Mouse (Mus musculus): ENCODE measurements around the gene Zfp955a.
"Not testable (repeated sequence)": the region's sequence is repeated elsewhere in the genome, so short reads cannot be mapped to it uniquely, and the experiment has no call there.

Gene Zfp955a

DNA sequence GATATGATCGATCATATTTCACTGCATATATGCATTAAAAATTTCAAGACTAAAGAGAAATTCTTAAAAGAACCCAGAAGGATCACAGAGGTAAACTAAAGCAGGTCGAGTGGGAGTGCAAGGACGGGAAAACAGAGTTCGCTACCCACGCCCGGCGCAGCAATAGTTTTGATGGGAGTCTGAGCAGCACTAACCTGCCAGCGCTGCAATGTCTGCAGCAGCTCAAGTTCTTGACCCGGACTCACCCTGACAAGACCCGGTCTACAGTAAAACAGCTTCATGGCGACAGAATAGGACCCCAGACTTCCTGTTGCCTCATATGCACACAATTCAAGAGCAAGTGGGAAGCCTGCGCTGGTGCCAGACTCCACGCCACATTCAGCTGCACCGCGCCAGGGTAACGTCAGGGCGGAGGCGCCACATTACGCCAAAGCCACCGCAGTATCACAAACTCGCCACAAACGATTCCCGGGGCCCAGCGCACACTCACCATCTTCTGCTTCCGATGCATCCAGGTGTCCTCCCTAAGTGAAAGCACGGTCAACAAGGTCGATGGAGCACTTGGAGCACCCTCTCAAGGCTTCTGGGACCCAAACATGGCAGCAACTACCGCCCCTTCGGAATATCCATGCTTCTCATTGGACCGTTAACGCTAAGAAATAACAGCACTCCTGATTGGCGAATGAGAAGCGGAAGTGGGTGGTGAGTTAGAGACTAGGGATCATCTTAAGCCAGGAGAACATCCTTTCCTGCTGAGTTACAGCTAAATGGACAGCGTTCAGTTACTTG is at the start of gene Zfp955a:
Zfp955a (minus strand) TSS at position 616 of the 789 bp plus-strand sequence.
- DNase-seq (ENCODE audit: low spot score in 2 of 2), result not testable (repeated sequence)

DNA sequence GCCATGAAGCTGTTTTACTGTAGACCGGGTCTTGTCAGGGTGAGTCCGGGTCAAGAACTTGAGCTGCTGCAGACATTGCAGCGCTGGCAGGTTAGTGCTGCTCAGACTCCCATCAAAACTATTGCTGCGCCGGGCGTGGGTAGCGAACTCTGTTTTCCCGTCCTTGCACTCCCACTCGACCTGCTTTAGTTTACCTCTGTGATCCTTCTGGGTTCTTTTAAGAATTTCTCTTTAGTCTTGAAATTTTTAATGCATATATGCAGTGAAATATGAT is 34.9 kb upstream of the Zfp955a start:
- DNase-seq (ENCODE audit: low spot score in 2 of 2), result not testable (repeated sequence)

DNA sequence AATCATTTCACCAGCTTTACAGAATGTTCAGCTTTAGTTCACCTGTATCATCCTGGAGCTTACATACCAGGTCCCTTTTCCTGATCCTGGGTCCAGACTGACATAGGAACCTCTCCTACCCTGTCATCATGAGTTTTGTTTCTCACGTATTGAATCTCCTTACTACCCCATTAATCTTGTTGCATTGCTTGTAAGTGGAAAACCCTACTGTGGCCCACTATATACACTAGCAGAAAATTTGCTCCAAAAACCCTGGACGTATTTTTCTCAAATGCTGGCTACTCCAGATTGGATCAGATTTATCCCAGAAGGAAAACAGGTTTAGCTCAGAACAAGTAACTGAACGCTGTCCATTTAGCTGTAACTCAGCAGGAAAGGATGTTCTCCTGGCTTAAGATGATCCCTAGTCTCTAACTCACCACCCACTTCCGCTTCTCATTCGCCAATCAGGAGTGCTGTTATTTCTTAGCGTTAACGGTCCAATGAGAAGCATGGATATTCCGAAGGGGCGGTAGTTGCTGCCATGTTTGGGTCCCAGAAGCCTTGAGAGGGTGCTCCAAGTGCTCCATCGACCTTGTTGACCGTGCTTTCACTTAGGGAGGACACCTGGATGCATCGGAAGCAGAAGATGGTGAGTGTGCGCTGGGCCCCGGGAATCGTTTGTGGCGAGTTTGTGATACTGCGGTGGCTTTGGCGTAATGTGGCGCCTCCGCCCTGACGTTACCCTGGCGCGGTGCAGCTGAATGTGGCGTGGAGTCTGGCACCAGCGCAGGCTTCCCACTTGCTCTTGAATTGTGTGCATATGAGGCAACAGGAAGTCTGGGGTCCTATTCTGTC is 34.3 kb upstream of the Zfp955a start, which contains the start of gene Zfp955b:
Zfp955b (plus strand) TSS at position 506 of the 837 bp plus-strand sequence.
- not testable (repeated sequence) for DNase-seq (ENCODE audit: low spot score in 2 of 2)

DNA sequence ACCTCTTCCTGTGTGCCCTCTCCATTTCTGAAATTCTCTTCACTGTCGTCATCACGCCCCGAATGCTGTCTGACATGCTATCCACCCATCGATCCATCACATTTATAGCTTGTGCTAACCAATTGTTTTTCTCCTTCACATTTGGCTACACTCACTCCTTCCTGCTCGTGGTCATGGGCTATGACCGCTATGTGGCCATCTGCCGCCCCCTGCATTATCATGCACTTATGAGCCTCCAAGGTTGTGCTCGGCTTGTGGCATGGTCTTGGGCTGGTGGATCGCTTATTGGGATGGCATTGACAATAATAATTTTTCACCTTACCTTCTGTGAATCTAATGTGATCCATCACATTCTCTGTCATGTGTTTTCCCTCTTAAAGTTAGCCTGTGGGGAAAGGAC is 14.0 kb upstream of the Zfp955a start:
- DNase-seq (ENCODE audit: low spot score in 2 of 2), result no peak

DNA sequence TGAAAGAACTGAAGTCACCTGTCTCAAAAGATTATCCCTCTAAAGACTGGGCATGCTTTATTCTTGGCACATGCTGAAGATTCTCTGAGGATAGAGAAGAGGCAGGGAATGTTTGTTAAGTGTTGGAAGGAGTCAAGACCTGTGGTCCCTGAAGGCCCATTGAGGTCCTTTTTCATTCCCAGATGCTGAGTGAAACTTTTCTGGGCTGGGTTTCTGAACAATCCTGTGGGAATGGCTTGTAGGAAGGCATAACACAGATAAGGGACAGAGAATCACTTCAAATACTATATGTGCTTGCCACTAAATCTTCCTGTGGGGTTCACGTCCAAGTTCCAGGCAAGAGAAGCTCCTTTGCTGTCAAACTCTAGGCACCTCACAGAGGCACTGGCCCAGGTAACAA is 9.4 kb upstream of the Zfp955a start, which contains the start of gene Olfr63:
Olfr63 (plus strand) TSS at position 301 of the 400 bp plus-strand sequence.
- no peak for DNase-seq (ENCODE audit: low spot score in 2 of 2)

DNA sequence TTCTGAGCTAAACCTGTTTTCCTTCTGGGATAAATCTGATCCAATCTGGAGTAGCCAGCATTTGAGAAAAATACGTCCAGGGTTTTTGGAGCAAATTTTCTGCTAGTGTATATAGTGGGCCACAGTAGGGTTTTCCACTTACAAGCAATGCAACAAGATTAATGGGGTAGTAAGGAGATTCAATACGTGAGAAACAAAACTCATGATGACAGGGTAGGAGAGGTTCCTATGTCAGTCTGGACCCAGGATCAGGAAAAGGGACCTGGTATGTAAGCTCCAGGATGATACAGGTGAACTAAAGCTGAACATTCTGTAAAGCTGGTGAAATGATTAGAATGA is 343 bp upstream of the Zfp955a start:
- DNase-seq (ENCODE audit: low spot score in 2 of 2), result not testable (repeated sequence)

DNA sequence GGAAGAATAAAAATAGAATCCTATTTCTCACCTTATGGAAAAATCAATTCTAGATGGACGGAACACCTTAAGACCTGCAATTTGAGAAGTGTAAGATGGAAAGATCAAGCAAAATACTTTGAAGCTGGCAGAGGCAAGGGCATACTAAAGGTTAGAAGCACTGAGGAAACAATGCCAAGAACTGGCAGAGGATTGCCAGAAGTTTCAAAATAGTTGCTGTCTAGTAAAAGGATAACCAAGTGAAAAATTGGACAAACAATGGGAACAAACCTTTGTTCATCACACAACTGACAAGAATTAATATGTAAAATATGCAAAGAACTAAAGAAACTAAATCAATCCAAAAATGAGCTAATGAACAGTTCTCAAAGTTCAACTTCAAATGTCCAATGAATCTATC is 18.3 kb downstream of the Zfp955a start:
- not testable (repeated sequence) for DNase-seq (ENCODE audit: low spot score in 2 of 2)

DNA sequence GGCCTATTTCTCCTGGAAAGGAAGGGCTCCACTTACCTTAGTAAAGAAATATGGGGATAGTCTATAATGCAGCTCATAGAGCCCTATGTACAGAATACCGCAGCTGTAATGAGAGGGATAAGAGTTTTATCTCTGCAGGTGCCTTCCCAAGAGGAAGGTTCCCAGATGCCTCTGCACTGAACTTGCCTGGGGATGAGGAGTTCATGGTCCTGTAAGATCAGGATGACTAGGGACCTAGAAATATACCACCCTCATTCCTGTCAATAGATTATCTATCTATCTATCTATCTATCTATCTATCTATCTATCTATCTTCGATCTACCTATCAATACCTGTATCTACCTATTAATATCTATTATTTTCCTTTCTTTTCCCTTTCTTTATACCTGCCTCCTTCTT is 33.4 kb downstream of the Zfp955a start, which contains the start of gene Olfr1564:
Olfr1564 (minus strand) TSS at position 101 of the 400 bp plus-strand sequence.
- DNase-seq (ENCODE audit: low spot score in 2 of 2), result no peak

DNA sequence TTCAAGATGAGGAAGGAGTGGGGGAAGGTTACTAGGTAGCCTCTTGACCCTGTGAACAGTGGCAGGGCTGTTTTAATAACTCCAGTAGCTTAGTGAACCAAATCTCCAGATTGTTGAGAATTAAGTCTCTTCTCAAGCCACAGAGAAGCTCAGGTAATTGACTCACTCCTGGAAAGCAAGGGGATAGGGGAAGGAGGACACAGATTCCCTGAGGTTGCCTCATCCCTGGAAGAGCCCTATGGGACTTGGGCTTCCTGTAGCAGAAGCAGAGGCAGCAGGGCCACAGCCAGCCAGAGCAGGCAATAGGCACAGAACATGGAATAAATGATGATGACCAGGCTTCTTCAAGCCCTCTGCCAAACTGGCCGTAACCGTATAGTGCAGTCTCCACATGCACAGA is 63.9 kb downstream of the Zfp955a start, which contains the start of gene Olfr239:
Olfr239 (plus strand) TSS at position 301 of the 400 bp plus-strand sequence.
- not testable (repeated sequence) for DNase-seq (ENCODE audit: low spot score in 2 of 2)

Data from spleen, postnatal 14 days (tissue).